Mouse (Mus musculus): ENCODE measurements around the gene H2-Aa. TPM values are rescaled to one million over a fixed set of nuclear protein-coding genes. Genes with fewer than 3 reads are reported as not detected.

H2-Aa gene
- polyA plus RNA-seq, 1 experiment from 2014 or later: 2.0 TPM

GRCm38 (mm10) chr17:34256501-34256900 is 31.1 kb downstream of the H2-Aa start:
- Histone ChIP-seq H3K9ac (no peak overlapping the region), H3K4me1 (ENCODE audit: insufficient read depth) (no peaks in the 10 kb centered on the region), H3K27me3 (ENCODE audit: insufficient read depth, low read length) (no peaks in the 10 kb centered on the region), H3K4me2 (no peak overlapping the region), H3K27ac (ENCODE audit: low read depth) (no peak overlapping the region), H3K9me3 (ENCODE audit: low read depth, low read length) (no peaks in the 10 kb centered on the region), H3K36me3 (ENCODE audit: insufficient read depth) (no peaks in the 10 kb centered on the region), H3K4me3 (ENCODE audit: low read depth, low read length) (no peak overlapping the region)
- 73% methylated on average over 5 of the region's 5 CpGs for WGBS
- TF ChIP-seq CTCF (IDR thresholded peaks at IDR 0.05; ENCODE audit: low read depth): no peak
- no peak for ATAC-seq (ENCODE audit: insufficient read depth)
- DNase-seq: no peak

- DNase-seq (no peak), ATAC-seq (ENCODE audit: insufficient read depth) (no peak)
- H3K36me3 ChIP-seq (ENCODE audit: insufficient read depth): no peaks in the 10 kb centered on the region
- H3K4me3 ChIP-seq (ENCODE audit: low read depth, low read length): no peak overlapping the region
- H3K9ac ChIP-seq: no peak overlapping the region
- peak; percentile 32 for TF ChIP-seq CTCF (IDR thresholded peaks at IDR 0.05; ENCODE audit: low read depth)
- H3K4me1 ChIP-seq (ENCODE audit: insufficient read depth): no peaks in the 10 kb centered on the region
- 38% methylated on average over 4 of the region's 4 CpGs for WGBS
- no peaks in the 10 kb centered on the region for H3K27me3 ChIP-seq (ENCODE audit: insufficient read depth, low read length)
- no peak overlapping the region for H3K27ac ChIP-seq (ENCODE audit: low read depth)
- H3K4me2 ChIP-seq: no peak overlapping the region
- H3K9me3 ChIP-seq (ENCODE audit: low read depth, low read length): no peaks in the 10 kb centered on the region
Measured at GRCm38 (mm10) chr17:34251666-34252065, 36.0 kb downstream of the H2-Aa start.

GRCm38 (mm10) chr17:34249878-34250277 is 37.7 kb downstream of the H2-Aa start:
- Histone ChIP-seq H3K27me3 (ENCODE audit: insufficient read depth, low read length) (no peaks in the 10 kb centered on the region), H3K4me2 (no peak overlapping the region), H3K9me3 (ENCODE audit: low read depth, low read length) (no peaks in the 10 kb centered on the region), H3K9ac (no peak overlapping the region), H3K27ac (ENCODE audit: low read depth) (no peak overlapping the region), H3K4me1 (ENCODE audit: insufficient read depth) (no peaks in the 10 kb centered on the region), H3K36me3 (ENCODE audit: insufficient read depth) (no peaks in the 10 kb centered on the region), H3K4me3 (ENCODE audit: low read depth, low read length) (no peak overlapping the region)
- 18% methylated on average over 4 of the region's 4 CpGs for WGBS
- peak; percentile 78 for TF ChIP-seq CTCF (IDR thresholded peaks at IDR 0.05; ENCODE audit: low read depth)
- ATAC-seq (ENCODE audit: insufficient read depth): no peak
- peak; percentile 87 for DNase-seq

GRCm38 (mm10) chr17:34249361-34249760 is 38.3 kb downstream of the H2-Aa start:
- H3K4me1 ChIP-seq (ENCODE audit: insufficient read depth): no peaks in the 10 kb centered on the region
- H3K9me3 ChIP-seq (ENCODE audit: low read depth, low read length): no peaks in the 10 kb centered on the region
- TF ChIP-seq CTCF (IDR thresholded peaks at IDR 0.05; ENCODE audit: low read depth): no peak
- no peaks in the 10 kb centered on the region for H3K27me3 ChIP-seq (ENCODE audit: insufficient read depth, low read length)
- no peak overlapping the region for H3K9ac ChIP-seq
- no peak overlapping the region for H3K27ac ChIP-seq (ENCODE audit: low read depth)
- no peaks in the 10 kb centered on the region for H3K36me3 ChIP-seq (ENCODE audit: insufficient read depth)
- no peak for ATAC-seq (ENCODE audit: insufficient read depth)
- WGBS: 41% methylated on average over 3 of the region's 3 CpGs
- DNase-seq: no peak
- no peak overlapping the region for H3K4me3 ChIP-seq (ENCODE audit: low read depth, low read length)
- no peak overlapping the region for H3K4me2 ChIP-seq

GRCm38 (mm10) chr17:34248764-34249163 is 38.9 kb downstream of the H2-Aa start:
- Histone ChIP-seq H3K4me3 (ENCODE audit: low read depth, low read length) (no peak overlapping the region), H3K9ac (no peak overlapping the region), H3K4me2 (no peak overlapping the region), H3K27me3 (ENCODE audit: insufficient read depth, low read length) (no peaks in the 10 kb centered on the region), H3K9me3 (ENCODE audit: low read depth, low read length) (no peaks in the 10 kb centered on the region), H3K36me3 (ENCODE audit: insufficient read depth) (no peaks in the 10 kb centered on the region), H3K4me1 (ENCODE audit: insufficient read depth) (no peaks in the 10 kb centered on the region), H3K27ac (ENCODE audit: low read depth) (no peak overlapping the region)
- ATAC-seq (ENCODE audit: insufficient read depth): no peak
- 30% methylated on average over 2 of the region's 2 CpGs for WGBS
- TF ChIP-seq CTCF (IDR thresholded peaks at IDR 0.05; ENCODE audit: low read depth): no peak
- DNase-seq: no peak

- peak; percentile 22 for TF ChIP-seq CTCF (IDR thresholded peaks at IDR 0.05; ENCODE audit: low read depth)
- Histone ChIP-seq H3K4me3 (ENCODE audit: low read depth, low read length) (no peak overlapping the region), H3K9ac (no peak overlapping the region), H3K9me3 (ENCODE audit: low read depth, low read length) (no peaks in the 10 kb centered on the region), H3K4me2 (no peak overlapping the region), H3K27ac (ENCODE audit: low read depth) (no peak overlapping the region), H3K4me1 (ENCODE audit: insufficient read depth) (no peaks in the 10 kb centered on the region), H3K27me3 (ENCODE audit: insufficient read depth, low read length) (no peaks in the 10 kb centered on the region), H3K36me3 (ENCODE audit: insufficient read depth) (no peaks in the 10 kb centered on the region)
- no peak for DNase-seq
- WGBS: 81% methylated on average over 3 of the region's 3 CpGs
- ATAC-seq (ENCODE audit: insufficient read depth): no peak
Measured at GRCm38 (mm10) chr17:34247047-34247446, 40.6 kb downstream of the H2-Aa start.

- Histone ChIP-seq H3K9me3 (ENCODE audit: low read depth, low read length) (no peaks in the 10 kb centered on the region; the same call in 1 of the 2 replicates), H3K9ac (no peak overlapping the region), H3K36me3 (ENCODE audit: insufficient read depth) (no peaks in the 10 kb centered on the region), H3K27ac (ENCODE audit: low read depth) (no peak overlapping the region), H3K4me1 (ENCODE audit: insufficient read depth) (no peaks in the 10 kb centered on the region), H3K4me3 (ENCODE audit: low read depth, low read length) (no peak overlapping the region), H3K4me2 (no peak overlapping the region), H3K27me3 (ENCODE audit: insufficient read depth, low read length) (no peaks in the 10 kb centered on the region)
- TF ChIP-seq CTCF (IDR thresholded peaks at IDR 0.05; ENCODE audit: low read depth): no peak
- WGBS: 63% methylated on average over 4 of the region's 4 CpGs
- DNase-seq (no peak), ATAC-seq (ENCODE audit: insufficient read depth) (no peak)
Measured at GRCm38 (mm10) chr17:34244656-34245055, 43.0 kb downstream of the H2-Aa start.

GRCm38 (mm10) chr17:34240916-34241315 is 46.7 kb downstream of the H2-Aa start:
- Histone ChIP-seq H3K27ac (ENCODE audit: low read depth) (no peak overlapping the region), H3K36me3 (ENCODE audit: insufficient read depth) (no peaks in the 10 kb centered on the region), H3K4me1 (ENCODE audit: insufficient read depth) (no peaks in the 10 kb centered on the region), H3K4me2 (no peak overlapping the region), H3K9ac (no peak overlapping the region), H3K9me3 (ENCODE audit: low read depth, low read length) (no peaks in the 10 kb centered on the region; the same call in 1 of the 2 replicates), H3K4me3 (ENCODE audit: low read depth, low read length) (no peak overlapping the region), H3K27me3 (ENCODE audit: insufficient read depth, low read length) (no peaks in the 10 kb centered on the region)
- DNase-seq (no peak), ATAC-seq (ENCODE audit: insufficient read depth) (no peak)
- WGBS: 70% methylated on average over 6 of the region's 6 CpGs
- no peak for TF ChIP-seq CTCF (IDR thresholded peaks at IDR 0.05; ENCODE audit: low read depth)
